ENCODE assay signal across 12 mouse cellular contexts in the genomic region with DNA sequence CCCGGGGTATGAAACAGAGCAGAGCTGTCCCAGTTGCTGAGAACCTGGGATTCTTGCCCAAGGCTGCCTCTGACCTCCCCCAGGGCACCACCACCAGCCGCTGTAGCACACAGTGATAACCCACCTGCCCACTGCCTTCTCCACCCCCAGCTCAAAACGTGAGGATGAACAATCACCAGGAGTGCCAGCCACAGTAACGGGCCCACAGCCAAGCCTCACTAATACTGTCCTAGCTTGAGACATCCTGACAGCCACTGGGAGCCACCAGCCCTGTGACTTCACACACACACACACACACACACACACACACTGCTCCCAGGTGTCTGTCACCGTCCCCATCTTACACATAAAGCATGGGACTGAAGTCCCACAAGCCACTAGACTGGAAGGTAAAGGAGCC. TPM values are rescaled to one million over a fixed set of nuclear protein-coding genes. Genes with fewer than 3 reads are reported as not detected.
DNase-seq lines count a peak whose midpoint lies in the region; ATAC-seq and TF ChIP-seq lines count a peak whose summit lies in the region.
"Had no signal": no experiment of that assay in that cellular context is flagged by ENCODE, and none has a peak within 500 bp of the region (broad histone marks: within the 10 kb centered on the region; RNA-seq: fewer than 3 reads in every experiment).

No protein-coding gene starts in this region.

- no peaks in the 10 kb centered on the region for H3K9me3 ChIP-seq in liver, postnatal 0 days (ENCODE audit: low read length)
- peaks cover 4% of the 10 kb centered on the region; the same call in 1 of the 2 replicates for H3K9me3 ChIP-seq in liver, embryonic 12.5 days (replicated peaks)
- H3K9me3 ChIP-seq in embryonic facial prominence, embryonic 14.5 days (ENCODE audit: control insufficient read depth, low read length), result no peaks in the 10 kb centered on the region
- peaks cover 3% of the 10 kb centered on the region; the same call in 1 of the 2 replicates for H3K9me3 ChIP-seq in midbrain, embryonic 14.5 days (ENCODE audit: control insufficient read depth, low read length)
- H3K9me3 ChIP-seq: heart, embryonic 13.5 days; limb, embryonic 12.5 days had no signal

- peaks cover 5% of the 10 kb centered on the region; the same call in 1 of the 2 replicates for H3K4me1 ChIP-seq in liver, postnatal 0 days (ENCODE audit: insufficient read depth)
- H3K4me1 ChIP-seq in liver, embryonic 12.5 days, result peaks cover 17% of the 10 kb centered on the region
- H3K4me1 ChIP-seq in embryonic facial prominence, embryonic 14.5 days (ENCODE audit: control insufficient read depth, insufficient read depth, low read length), result no peaks in the 10 kb centered on the region
- H3K4me1 ChIP-seq in midbrain, embryonic 14.5 days (ENCODE audit: control insufficient read depth, insufficient read depth, low read length), result no peaks in the 10 kb centered on the region
- H3K4me1 ChIP-seq: limb, embryonic 12.5 days had no signal

- no peaks in the 10 kb centered on the region for H3K27me3 ChIP-seq in liver, postnatal 0 days (ENCODE audit: insufficient read depth, low read length)
- no peaks in the 10 kb centered on the region for H3K27me3 ChIP-seq in liver, embryonic 12.5 days (replicated peaks)
- H3K27me3 ChIP-seq in embryonic facial prominence, embryonic 14.5 days (replicated peaks; ENCODE audit: control insufficient read depth, insufficient read depth, low read length), result no peaks in the 10 kb centered on the region
- no peaks in the 10 kb centered on the region for H3K27me3 ChIP-seq in midbrain, embryonic 14.5 days (ENCODE audit: control insufficient read depth, insufficient read depth, low read length)
- H3K27me3 ChIP-seq: heart, embryonic 13.5 days; limb, embryonic 12.5 days had no signal

- no peak for TF ChIP-seq EP300 in liver, postnatal 0 days (IDR thresholded peaks at IDR 0.05; ENCODE audit: low read depth)

- no peak overlapping the region for H3K9ac ChIP-seq in liver, postnatal 0 days (replicated peaks)
- no peak overlapping the region for H3K9ac ChIP-seq in liver, embryonic 12.5 days
- H3K9ac ChIP-seq in embryonic facial prominence, embryonic 14.5 days (ENCODE audit: low read depth, low read length), result 0 out of 2 replicates have a peak overlapping the region, but pooled peaks have one; percentile 3
- no peak overlapping the region for H3K9ac ChIP-seq in midbrain, embryonic 14.5 days (replicated peaks; ENCODE audit: low read length)
- H3K9ac ChIP-seq: heart, embryonic 13.5 days; limb, embryonic 12.5 days had no signal

- no peak for TF ChIP-seq CTCF in liver, postnatal 0 days (IDR thresholded peaks at IDR 0.05; ENCODE audit: low read depth)

- DNase-seq in cerebellum, adult 9-11 months, result peak; percentile 16
- DNase-seq in cerebellum, postnatal 4 days (ENCODE audit: low spot score in 2 of 2), result no peak
- no peak for DNase-seq in liver, postnatal 0 days
- DNase-seq in embryonic facial prominence, embryonic 14.5 days (ENCODE audit: low spot score), result no peak
- no peak for DNase-seq in midbrain, embryonic 14.5 days
- no peak for DNase-seq in right cerebral cortex, adult 18-20 months
- no peak for DNase-seq in left cerebral cortex, postnatal 36 days (ENCODE audit: low spot score in 2 of 2)

- 60% methylated on average over 5 of the region's 5 CpGs for WGBS in liver, postnatal 0 days (ENCODE audit: insufficient replicate concordance)
- 65% methylated on average over 5 of the region's 5 CpGs for WGBS in liver, embryonic 12.5 days (ENCODE audit: insufficient replicate concordance)
- 55% methylated on average over 4 of the region's 5 CpGs for WGBS in embryonic facial prominence, embryonic 14.5 days
- 65% methylated on average over 5 of the region's 5 CpGs for WGBS in midbrain, embryonic 14.5 days

- H3K4me3 ChIP-seq in liver, postnatal 0 days (ENCODE audit: low read depth, low read length), result no peak overlapping the region
- H3K4me3 ChIP-seq in liver, embryonic 12.5 days, result no peak overlapping the region
- H3K4me3 ChIP-seq in embryonic facial prominence, embryonic 14.5 days (ENCODE audit: low read depth, low read length), result no peak overlapping the region
- no peak overlapping the region for H3K4me3 ChIP-seq in midbrain, embryonic 14.5 days (replicated peaks; ENCODE audit: low read depth, low read length)
- H3K4me3 ChIP-seq: heart, embryonic 13.5 days; limb, embryonic 12.5 days had no signal

- ATAC-seq in liver, postnatal 0 days, result no peak
- ATAC-seq in liver, embryonic 12.5 days, result no peak
- ATAC-seq in embryonic facial prominence, embryonic 14.5 days (ENCODE audit: low read depth), result no peak
- no peak for ATAC-seq in midbrain, embryonic 14.5 days (ENCODE audit: low FRiP score, low TSS enrichment)

- peaks cover 8% of the 10 kb centered on the region; the same call in 1 of the 2 replicates for H3K36me3 ChIP-seq in liver, postnatal 0 days (replicated peaks; ENCODE audit: insufficient read depth, low read length)
- peaks cover 49% of the 10 kb centered on the region for H3K36me3 ChIP-seq in liver, embryonic 12.5 days
- peaks cover 36% of the 10 kb centered on the region for H3K36me3 ChIP-seq in embryonic facial prominence, embryonic 14.5 days (ENCODE audit: control insufficient read depth, insufficient read depth, low read length)
- peaks cover 37% of the 10 kb centered on the region for H3K36me3 ChIP-seq in midbrain, embryonic 14.5 days (ENCODE audit: control insufficient read depth, insufficient read depth, low read length)

- peak overlapping the region; percentile 63 for H3K27ac ChIP-seq in liver, postnatal 0 days (ENCODE audit: low read depth)
- no peak overlapping the region for H3K27ac ChIP-seq in liver, embryonic 12.5 days
- H3K27ac ChIP-seq in embryonic facial prominence, embryonic 14.5 days (replicated peaks; ENCODE audit: low read depth, low read length), result no peak overlapping the region
- H3K27ac ChIP-seq in midbrain, embryonic 14.5 days (replicated peaks; ENCODE audit: low read depth, low read length), result 0 out of 2 replicates have a peak overlapping the region, but pooled peaks have one; percentile 3
- H3K27ac ChIP-seq: heart, embryonic 13.5 days; limb, embryonic 12.5 days had no signal

- intact Hi-C loops in left cerebral cortex, postnatal 36 days (cut with DNase I), result no loop called here

- H3K4me2 ChIP-seq in liver, postnatal 0 days (ENCODE audit: low read depth, low read length), result peak overlapping the region; percentile 45
- no peak overlapping the region for H3K4me2 ChIP-seq in liver, embryonic 12.5 days
- no peak overlapping the region for H3K4me2 ChIP-seq in embryonic facial prominence, embryonic 14.5 days (ENCODE audit: low read depth, low read length)
- no peak overlapping the region for H3K4me2 ChIP-seq in midbrain, embryonic 14.5 days (ENCODE audit: low read length)
- H3K4me2 ChIP-seq: heart, embryonic 13.5 days; limb, embryonic 12.5 days had no signal

RNA-seq across cellular contexts. Expression of a gene that starts 22.9 kb away (rescaled TPM):
- polyA plus RNA-seq in liver, postnatal 0 days (2015; fragmentation: Nextera tagmentation; extraction: Ambion mirVana), result 1.6 and 1.8 TPM in 2 replicates
- polyA plus RNA-seq in liver, embryonic 12.5 days (2016; fragmentation: Nextera tagmentation; extraction: Ambion mirVana), result 4.5 TPM in 2 replicates
- 12.6 and 16.2 TPM in 2 replicates for polyA plus RNA-seq in embryonic facial prominence, embryonic 14.5 days (2014; fragmentation: Nextera tagmentation; extraction: Ambion mirVana)
- polyA plus RNA-seq in midbrain, embryonic 14.5 days (2014; fragmentation: Nextera tagmentation; extraction: Ambion mirVana), result 34.3 and 52.2 TPM in 2 replicates
- 100 to 1,000 TPM; 130 to 131 TPM for total RNA-seq in left cerebral cortex, postnatal 36 days (2021)

RNA-seq across cellular contexts. Expression of a gene that starts 28.0 kb away (rescaled TPM):
- polyA plus RNA-seq in liver, postnatal 0 days (2015; fragmentation: Nextera tagmentation; extraction: Ambion mirVana), result 22.8 and 23.4 TPM in 2 replicates
- polyA plus RNA-seq in liver, embryonic 12.5 days (2016; fragmentation: Nextera tagmentation; extraction: Ambion mirVana), result 26.6 and 28.0 TPM in 2 replicates
- polyA plus RNA-seq in embryonic facial prominence, embryonic 14.5 days (2014; fragmentation: Nextera tagmentation; extraction: Ambion mirVana), result 39.7 and 43.3 TPM in 2 replicates
- 47.8 and 89.9 TPM in 2 replicates for polyA plus RNA-seq in midbrain, embryonic 14.5 days (2014; fragmentation: Nextera tagmentation; extraction: Ambion mirVana)
- 10 to 100 TPM; 65.5 to 67.4 TPM for total RNA-seq in left cerebral cortex, postnatal 36 days (2021)

RNA-seq across cellular contexts. Expression of a gene that starts 48.1 kb away (rescaled TPM):
- not detected in 2 replicates for polyA plus RNA-seq in liver, postnatal 0 days (2015; fragmentation: Nextera tagmentation; extraction: Ambion mirVana)
- not detected in 2 replicates for polyA plus RNA-seq in liver, embryonic 12.5 days (2016; fragmentation: Nextera tagmentation; extraction: Ambion mirVana)
- 0.51 TPM in 1 of 2 replicates, not detected in the other for polyA plus RNA-seq in embryonic facial prominence, embryonic 14.5 days (2014; fragmentation: Nextera tagmentation; extraction: Ambion mirVana)
- polyA plus RNA-seq in midbrain, embryonic 14.5 days (2014; fragmentation: Nextera tagmentation; extraction: Ambion mirVana), result 2.3 and 2.4 TPM in 2 replicates
- not detected for total RNA-seq in left cerebral cortex, postnatal 36 days (2021)
- total RNA-seq: adrenal gland, adult 18-20 months; MEL had no signal
- polyA plus RNA-seq: heart, embryonic 13.5 days; limb, embryonic 12.5 days had no signal

Comparison
In these comparisons a context has a peak if more than half of its experiments do, and no peak if none do; other contexts are left out.
1. H3K27ac ChIP-seq: peak in liver, postnatal 0 days (single experiment) and midbrain, embryonic 14.5 days (single experiment); none in liver, embryonic 12.5 days (single experiment) and embryonic facial prominence, embryonic 14.5 days (single experiment).